Mouse (Mus musculus): ENCODE measurements around the gene Xrcc1.
A peak's percentile ranks its signal among the peaks of the same experiment; 100 is the strongest.

GRCm38 (mm10) chr7:24572455-24572854 is 26.4 kb downstream of the Xrcc1 start:
- TF ChIP-seq POLR2A (IDR thresholded peaks at IDR 0.05; ENCODE audit: borderline replicate concordance, extremely low read depth, insufficient read depth, insufficient read length, poor library complexity, severe bottlenecking): no peak
- TF ChIP-seq CTCF (IDR thresholded peaks at IDR 0.05; ENCODE audit: borderline replicate concordance, extremely low read depth, insufficient read depth, insufficient read length): peak; percentile 35; the same call in 1 of the 2 replicates

Measured in brain, embryonic 14.5 days (tissue).